Mouse (Mus musculus) Patski (cell line): ENCODE data around the gene Abr. TPM values are rescaled to one million over a fixed set of nuclear protein-coding genes. Genes with fewer than 3 reads are reported as not detected.

Experiments used
- ATAC-seq: fragments of 100-300 bp; one replicate; pipeline ENCODE4 v1.8.0; 2021
- CTCF ChIA-PET: fragments of 350-600 bp; sonication (Branson Sonifier 250); formaldehyde crosslinking; loops from one replicate; lab custom pipeline; 2022; ENCODE audit warnings: inconsistent platforms; lab: Charles Lee
- POLR2A ChIA-PET: fragments of 350-600 bp; sonication (Branson Sonifier 250); formaldehyde crosslinking; loops from one replicate; lab custom pipeline; 2022; ENCODE audit warnings: antibody characterized with exemption, inconsistent platforms; lab: Charles Lee
- DNase-seq: peaks from one replicate; pipeline ENCODE4 v3.0.0-alpha.2; 2011; ENCODE audit warnings: low read depth, low spot score
- H3K27me3 ChIP-seq: fragments of 371-371 bp; one replicate; pipeline ENCODE4 v1.5.1; 2021
- CTCF ChIP-seq: fragments of 100-300 bp; IDR thresholded peaks from one replicate; pipeline ENCODE4 v1.5.1; 2021
- in situ Hi-C: fragments of 300-500 bp; cut with MboI; formaldehyde crosslinking; loops from 3 replicates; pipeline ENCODE4 v1.11.1; 2018; ENCODE audit warnings: low pct_unique_long_range_greater_than_20kb, mixed read lengths
- polyA plus RNA-seq: library from polyadenylated mRNA; unstranded; gene quantifications from one replicate; pipeline ENCODE4 v1.2.3, GENCODE M21; 2021

Gene Abr
- polyA plus RNA-seq: 136 TPM

- in situ Hi-C loops: loop anchor here (5.0 kb wide), 1 partner anchor 35 kb away; no protein-coding TSS in a partner anchor
Measured at GRCm38 (mm10) chr11:76622152-76622565, at the start of gene Abr. TSS of gene Abr (minus strand) at chr11:76622314.

GRCm38 (mm10) chr11:76667807-76668206 lies 45.7 kb upstream of the Abr start:
- ATAC-seq: no peak
- ChIA-PET CTCF (interaction anchor here (0.7 to 1.2 kb wide), 2 partner anchors 9 to 168 kb away, joined by 3 read pairs; no protein-coding TSS in a partner anchor), POLR2A (interaction anchor here (0.7 kb wide), 1 partner anchor 410 kb away, joined by 10 read pairs; the partner anchor contains the start of gene Nsrp1)
- in situ Hi-C loops: no loop called here
- no peaks in the 10 kb centered on the region for H3K27me3 ChIP-seq
- DNase-seq: no peak
- no peak for TF ChIP-seq CTCF

More at GRCm38 (mm10) chr11:76622152-76622565, at the start of gene Abr:
- ATAC-seq (peak; percentile 48), DNase-seq (no peak)
- CTCF ChIA-PET: interaction anchor here (1.0 to 2.2 kb wide), 8 partner anchors 10 to 93 kb away, joined by 3 to 7 read pairs (median 4); no protein-coding TSS in a partner anchor
- TF ChIP-seq CTCF: peak; percentile 93
- no peaks in the 10 kb centered on the region for H3K27me3 ChIP-seq
- POLR2A ChIA-PET: interaction anchor here (1.1 to 1.7 kb wide), 2 partner anchors 34 to 93 kb away, joined by 3 to 6 read pairs; no protein-coding TSS in a partner anchor

GRCm38 (mm10) chr11:76666002-76666649 lies 44.0 kb upstream of the Abr start:
- in situ Hi-C loops: no loop called here
- POLR2A ChIA-PET: interaction anchor here (0.6 kb wide), 1 partner anchor 51 kb away, joined by 3 read pairs; no protein-coding TSS in a partner anchor
- CTCF ChIA-PET: interaction anchor here (0.7 kb wide), 1 partner anchor 197 kb away, joined by 3 read pairs; no protein-coding TSS in a partner anchor
- H3K27me3 ChIP-seq: no peaks in the 10 kb centered on the region
- DNase-seq (no peak), ATAC-seq (no peak)
- no peak for TF ChIP-seq CTCF

- ChIA-PET POLR2A (no interaction called here), CTCF (no interaction called here)
- in situ Hi-C loops: no loop called here
- DNase-seq (no peak), ATAC-seq (no peak)
- no peak for TF ChIP-seq CTCF
- H3K27me3 ChIP-seq: no peaks in the 10 kb centered on the region
Measured at GRCm38 (mm10) chr11:76661790-76662468, 39.8 kb upstream of the Abr start.

- no peak for TF ChIP-seq CTCF
- no peak for ATAC-seq
- ChIA-PET CTCF (interaction anchor here (1.1 kb wide), 1 partner anchor 11 kb away, joined by 5 read pairs; no protein-coding TSS in a partner anchor), POLR2A (no interaction called here)
- H3K27me3 ChIP-seq: no peaks in the 10 kb centered on the region
- in situ Hi-C loops: no loop called here
- DNase-seq: no peak
Measured at GRCm38 (mm10) chr11:76659138-76659930, 37.2 kb upstream of the Abr start.

GRCm38 (mm10) chr11:76657450-76657970 lies 35.4 kb upstream of the Abr start:
- no peak for DNase-seq
- ChIA-PET CTCF (no interaction called here), POLR2A (no interaction called here)
- no peak for TF ChIP-seq CTCF
- ATAC-seq: no peak
- in situ Hi-C loops: no loop called here
- no peaks in the 10 kb centered on the region for H3K27me3 ChIP-seq

- ChIA-PET POLR2A (interaction anchor here (0.6 kb wide), 1 partner anchor 160 kb away, joined by 3 read pairs; no protein-coding TSS in a partner anchor), CTCF (interaction anchor here (0.8 to 1.3 kb wide), 2 partner anchors 16 to 59 kb away, joined by 3 to 5 read pairs; no protein-coding TSS in a partner anchor)
- DNase-seq (no peak), ATAC-seq (no peak)
- in situ Hi-C loops: no loop called here
- H3K27me3 ChIP-seq: no peaks in the 10 kb centered on the region
- peak; percentile 74 for TF ChIP-seq CTCF
Measured at GRCm38 (mm10) chr11:76655106-76655505, 33.0 kb upstream of the Abr start.

GRCm38 (mm10) chr11:76652838-76653334 lies 30.8 kb upstream of the Abr start:
- TF ChIP-seq CTCF: no peak
- DNase-seq (no peak), ATAC-seq (no peak)
- no peaks in the 10 kb centered on the region for H3K27me3 ChIP-seq
- POLR2A ChIA-PET: no interaction called here
- in situ Hi-C loops: no loop called here
- CTCF ChIA-PET: interaction anchor here (0.6 kb wide), 1 partner anchor 115 kb away, joined by 3 read pairs; no protein-coding TSS in a partner anchor

- POLR2A ChIA-PET: interaction anchor here (0.6 to 0.7 kb wide), 3 partner anchors 65 to 168 kb away, joined by 4 to 6 read pairs (median 4); no protein-coding TSS in a partner anchor
- in situ Hi-C loops: no loop called here
Measured at GRCm38 (mm10) chr11:76650862-76651560, 28.9 kb upstream of the Abr start.

More at GRCm38 (mm10) chr11:76650862-76651560, 28.9 kb upstream of the Abr start:
- CTCF ChIA-PET: no interaction called here
- DNase-seq: no peak
- no peaks in the 10 kb centered on the region for H3K27me3 ChIP-seq
- no peak for TF ChIP-seq CTCF
- no peak for ATAC-seq
